Mouse (Mus musculus) kidney, adult 2 months (tissue): Measurements from ENCODE around the gene Efcab5.

Experiments
- CTCF ChIP-seq: fragments of 200-500 bp; conservative IDR thresholded peaks from 2 replicates; pipeline ENCODE4 v1.5.1; 2011; ENCODE audit warnings: low read depth, mild to moderate bottlenecking, control low read depth, low read length, moderate library complexity, mixed read lengths; ENCODE audit not compliant: insufficient read depth, insufficient read length
- POLR2A ChIP-seq: fragments of 200-500 bp; IDR thresholded peaks from one replicate; pipeline ENCODE4 v1.6.1; 2011; ENCODE audit warnings: low read depth, low read length, control low read depth

DNA sequence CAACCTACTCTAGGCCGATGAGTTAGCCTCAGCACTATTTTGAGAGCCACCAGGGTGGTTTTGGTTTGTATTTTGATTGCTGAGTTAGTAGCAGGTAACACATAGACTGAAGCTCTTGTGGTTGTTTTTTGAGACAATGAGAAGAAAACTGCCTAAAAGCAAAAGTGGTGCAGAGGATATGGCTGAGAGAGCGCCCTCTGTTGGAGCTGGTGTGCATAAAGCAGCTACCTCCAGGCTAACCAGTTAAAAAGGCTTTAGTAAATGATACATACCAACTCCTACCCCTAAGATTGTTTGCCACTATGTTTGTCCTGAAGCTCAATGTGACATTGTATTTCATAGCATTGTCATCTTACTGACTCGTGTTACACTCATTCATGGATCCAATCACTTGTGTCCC lies 56.2 kb downstream of the Efcab5 start:
- TF ChIP-seq CTCF (peak; percentile 68), POLR2A (no peak)
